Mouse (Mus musculus) c-Kit-positive CD71-negative TER-119-negative erythroid progenitor cells, embryonic 14.5 days (primary cell): Measurements from ENCODE around the gene Coro1b.
A peak's percentile ranks its signal among the peaks of the same experiment; 100 is the strongest.

ENCODE experiments used
- DNase-seq: peaks from one replicate; pipeline ENCODE4 v3.0.0-alpha.2; 2013; ENCODE audit warnings: low read depth

Coro1b gene

GRCm38 (mm10) chr19:4189051-4189620 is 40.7 kb downstream of the Coro1b start:
- DNase-seq: no peak

DNA sequence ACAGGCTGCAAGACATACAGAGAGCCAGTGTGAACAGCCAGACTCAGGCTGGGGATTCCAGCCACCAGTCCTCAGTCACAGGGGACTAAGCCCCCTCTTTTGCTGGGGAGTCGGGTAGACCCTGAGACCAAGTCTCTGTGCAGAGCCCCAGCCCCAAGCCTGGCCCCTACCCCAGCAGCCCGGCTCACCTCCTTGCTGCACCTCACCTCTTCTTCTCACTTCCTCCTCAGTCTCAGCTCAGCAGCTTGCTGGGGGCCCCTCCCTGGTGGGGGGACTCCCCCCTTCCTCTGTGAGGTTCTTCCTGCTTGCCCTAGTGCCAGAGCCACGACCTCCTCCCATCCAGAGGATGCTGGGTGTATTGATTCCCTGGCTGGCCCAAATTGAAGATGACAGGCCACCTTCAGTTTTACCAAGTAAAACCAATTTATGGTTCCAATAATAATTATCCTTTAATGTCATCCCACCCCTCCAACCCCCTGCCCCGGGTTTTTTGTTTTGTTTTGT is 42.5 kb downstream of the Coro1b start, which contains the start of gene Tbc1d10c:
Gene Tbc1d10c (minus strand): TSS at position 454 of the 504 bp plus-strand sequence.
- no peak for DNase-seq

DNA sequence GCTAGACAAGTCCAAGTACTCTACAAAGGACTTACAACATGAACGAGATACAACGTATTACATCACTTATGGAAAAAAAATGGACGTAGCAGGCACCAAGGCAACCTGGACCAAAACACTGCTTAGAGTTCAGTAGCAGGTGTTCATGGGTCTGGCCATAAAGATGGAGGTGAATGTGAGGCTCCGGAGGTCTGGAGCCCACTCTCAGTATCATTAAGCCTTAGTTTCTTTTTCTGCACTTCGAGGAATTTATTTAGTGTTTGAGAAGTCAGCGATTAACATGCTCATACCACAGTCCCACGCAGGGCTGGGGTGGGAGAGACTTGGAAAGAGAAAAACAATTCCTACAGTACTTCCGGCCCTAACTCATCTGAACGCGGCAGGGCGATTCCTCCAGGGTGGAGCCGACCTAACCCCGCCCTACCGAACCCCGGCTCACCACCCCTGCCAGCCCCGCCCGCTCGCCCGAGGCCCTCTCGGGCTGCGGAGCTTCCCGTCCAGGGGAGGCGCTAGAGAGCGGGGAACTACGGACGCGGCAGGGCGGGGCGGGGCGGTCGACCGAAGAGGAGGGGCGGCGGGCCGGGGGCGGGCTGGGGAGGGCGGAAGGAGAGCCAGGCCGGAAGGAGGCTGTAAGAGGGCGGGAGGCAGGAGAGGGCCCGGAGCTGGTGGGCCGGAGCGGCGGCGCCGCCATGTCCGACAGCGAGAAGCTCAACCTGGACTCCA is 43.3 kb downstream of the Coro1b start, which contains the start of gene Ppp1ca:
Gene Ppp1ca (plus strand): TSS at position 538 of the 723 bp plus-strand sequence.
- peak; percentile 94 for DNase-seq

DNA sequence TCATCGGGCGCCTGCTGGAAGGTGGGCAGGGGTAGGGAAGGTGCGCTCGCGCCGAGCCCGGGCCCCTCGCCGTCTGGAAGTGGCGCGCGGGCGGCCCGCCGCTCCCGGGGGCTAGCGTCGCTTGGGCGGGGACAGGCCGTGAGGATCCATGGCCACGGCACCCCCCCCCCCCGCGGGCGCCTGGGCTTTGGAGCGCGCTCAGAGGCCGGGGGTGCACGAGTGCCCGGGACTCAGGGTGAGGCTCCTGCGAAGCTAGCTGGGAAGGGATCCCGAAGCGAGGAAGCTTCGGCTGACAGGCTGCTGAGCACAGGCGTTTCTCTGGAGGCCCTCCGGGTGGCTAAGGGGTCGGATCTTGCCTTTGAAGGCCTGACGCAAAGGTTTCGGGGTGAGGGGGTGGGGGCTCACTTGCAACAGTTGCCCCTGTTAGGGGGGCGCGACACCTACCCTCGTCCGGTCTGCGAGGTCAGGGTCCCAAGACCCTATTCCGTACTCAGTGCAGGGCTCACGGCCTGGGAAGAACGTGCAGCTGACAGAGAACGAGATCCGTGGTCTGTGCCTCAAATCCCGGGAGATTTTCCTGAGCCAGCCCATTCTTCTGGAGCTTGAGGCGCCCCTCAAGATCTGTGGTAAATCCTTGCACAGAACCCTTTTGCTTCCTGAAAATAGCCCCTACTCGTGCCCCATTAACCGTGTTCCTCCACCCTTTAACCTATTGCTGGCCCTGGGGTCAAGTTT is 44.0 kb downstream of the Coro1b start:
- no peak for DNase-seq

- DNase-seq: no peak
These were observed 44.7 kb downstream of the Coro1b start for GRCm38 (mm10) chr19:4193129-4193528.

- no peak for DNase-seq
These were observed 45.8 kb downstream of the Coro1b start for GRCm38 (mm10) chr19:4194021-4194724.

GRCm38 (mm10) chr19:4194776-4195650 is 46.6 kb downstream of the Coro1b start:
- DNase-seq: no peak

GRCm38 (mm10) chr19:4196048-4196447 is 47.6 kb downstream of the Coro1b start:
- DNase-seq: no peak

DNA sequence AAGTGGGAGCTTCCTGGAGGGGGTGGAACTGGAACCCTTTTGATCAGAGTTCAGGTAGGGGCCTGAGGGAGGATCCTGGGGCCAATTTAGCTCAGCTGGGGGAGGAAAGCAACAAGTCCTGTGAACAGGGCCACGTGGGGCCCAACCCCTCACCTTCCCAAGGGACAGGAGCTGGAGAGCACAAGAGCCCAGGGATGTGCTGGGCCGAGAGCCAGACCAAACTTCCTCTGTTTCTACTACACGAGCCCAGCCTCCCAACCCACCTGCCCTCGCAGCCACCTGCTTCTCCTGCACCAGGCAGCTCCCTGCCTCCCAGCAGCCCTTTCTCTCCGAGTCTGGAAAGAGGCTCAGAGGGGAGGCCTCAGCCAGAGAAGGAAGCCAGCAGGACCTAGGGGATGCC is 48.1 kb downstream of the Coro1b start:
- no peak for DNase-seq

DNA sequence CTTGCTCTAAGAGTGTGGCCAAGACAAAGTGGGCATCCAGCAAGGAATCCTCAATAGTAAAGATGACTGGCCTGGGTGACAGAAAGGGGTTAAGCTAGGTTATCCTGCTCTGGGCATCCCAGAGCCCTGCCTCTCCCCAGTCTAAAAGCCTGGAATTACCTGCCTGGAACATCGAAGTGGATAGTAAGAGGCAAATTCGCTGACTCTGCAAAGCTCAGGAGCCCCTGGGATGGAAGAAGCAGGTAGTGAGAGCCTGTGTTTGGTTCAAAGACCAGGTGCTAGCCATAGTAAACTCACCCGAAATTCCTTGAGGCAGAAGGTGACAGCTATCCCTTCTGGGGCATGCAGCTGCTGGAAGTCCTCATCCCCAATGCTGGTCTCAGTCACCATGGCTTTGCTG is 48.8 kb downstream of the Coro1b start:
- no peak for DNase-seq

DNA sequence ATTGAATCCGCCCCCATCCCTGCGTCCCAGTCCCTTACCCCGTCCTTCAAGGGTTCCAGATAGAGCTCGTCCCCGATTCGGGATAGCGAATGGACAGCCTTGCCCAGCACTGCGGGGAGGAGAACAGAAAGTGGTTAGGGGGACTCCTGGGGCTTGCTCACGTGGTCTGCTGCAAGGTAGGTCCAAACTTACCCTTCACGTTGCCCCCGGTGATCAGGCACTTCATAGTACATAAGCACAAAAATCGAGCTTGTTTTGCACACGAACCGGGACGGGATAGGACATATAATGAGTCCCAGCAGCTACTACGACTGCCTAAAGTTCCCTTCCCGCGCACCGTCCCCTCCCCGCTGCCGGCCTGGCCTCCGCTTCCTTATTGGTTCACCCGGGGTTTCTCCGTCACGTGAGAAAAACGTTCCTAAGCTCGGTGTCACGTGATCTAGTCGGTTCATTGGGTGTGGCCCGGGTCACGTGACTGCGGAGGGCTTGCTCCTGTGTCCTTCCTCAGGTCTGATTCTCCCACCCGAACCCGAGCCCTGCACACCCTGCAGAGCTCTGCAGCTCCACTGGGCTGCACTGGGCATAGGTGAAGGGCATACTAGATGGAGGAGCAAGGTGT is 53.0 kb downstream of the Coro1b start, which contains the start of gene Rad9a:
Gene Rad9a (minus strand): TSS at position 372 of the 619 bp plus-strand sequence.
- DNase-seq: peak; percentile 97

DNA sequence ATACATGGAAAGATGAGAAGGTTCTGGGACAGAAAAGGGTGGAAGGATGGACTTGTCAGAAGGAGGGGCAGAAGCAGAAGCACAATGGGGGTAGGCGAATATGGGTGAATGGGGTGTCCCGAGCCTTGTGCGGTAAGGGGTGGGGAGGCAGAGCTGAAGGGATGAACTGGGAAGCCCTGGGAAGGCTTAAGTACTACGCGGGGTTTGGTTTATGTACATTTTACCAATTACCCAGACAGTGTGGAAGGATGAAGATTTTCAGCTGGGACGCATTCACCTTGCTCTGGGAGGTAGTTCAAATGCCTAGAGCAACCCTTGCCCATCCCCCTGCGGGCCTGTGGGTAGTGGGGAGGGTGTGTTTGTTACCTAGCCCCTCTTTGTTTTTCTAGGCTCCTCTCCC is 53.7 kb downstream of the Coro1b start:
- no peak for DNase-seq

- DNase-seq: no peak
These were observed 54.7 kb downstream of the Coro1b start for GRCm38 (mm10) chr19:4203148-4203547.
